Mouse (Mus musculus): ENCODE measurements around the gene Timm8b. TPM values are rescaled to one million over a fixed set of nuclear protein-coding genes. Genes with fewer than 3 reads are reported as not detected.
"Not testable (repeated sequence)": the region's sequence is repeated elsewhere in the genome, so short reads cannot be mapped to it uniquely, and the experiment has no call there.

Gene Timm8b
- polyA plus RNA-seq, 2 experiments from 2014 or later = 82.9 to 101 TPM

GRCm38 (mm10) chr9:50602055-50602845 lies 1.5 kb upstream of the Timm8b start:
- ATAC-seq = no peak

GRCm38 (mm10) chr9:50603998-50604324 lies 251 bp downstream of the Timm8b start:
- ATAC-seq = peak; percentile 58

DNA sequence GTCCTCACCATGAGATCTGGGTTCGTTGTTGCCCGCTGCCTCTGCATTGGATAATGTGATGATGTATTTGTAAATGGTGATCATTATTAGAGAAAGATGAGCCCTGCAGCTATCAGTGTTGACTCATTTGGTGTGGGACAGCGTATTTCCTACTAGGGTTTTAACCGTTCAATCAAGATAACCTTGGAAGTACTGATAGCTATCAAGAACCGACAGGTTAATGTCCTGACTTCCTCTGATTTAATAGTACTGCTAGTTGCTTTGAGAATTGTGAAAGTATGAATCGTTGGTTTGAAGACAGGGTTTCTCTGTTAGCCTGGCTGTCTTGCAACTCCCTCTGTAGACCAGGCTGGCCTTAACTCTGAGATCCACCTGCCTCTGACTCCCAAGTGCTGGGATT lies 628 bp downstream of the Timm8b start:
- peak; percentile 13 for ATAC-seq

DNA sequence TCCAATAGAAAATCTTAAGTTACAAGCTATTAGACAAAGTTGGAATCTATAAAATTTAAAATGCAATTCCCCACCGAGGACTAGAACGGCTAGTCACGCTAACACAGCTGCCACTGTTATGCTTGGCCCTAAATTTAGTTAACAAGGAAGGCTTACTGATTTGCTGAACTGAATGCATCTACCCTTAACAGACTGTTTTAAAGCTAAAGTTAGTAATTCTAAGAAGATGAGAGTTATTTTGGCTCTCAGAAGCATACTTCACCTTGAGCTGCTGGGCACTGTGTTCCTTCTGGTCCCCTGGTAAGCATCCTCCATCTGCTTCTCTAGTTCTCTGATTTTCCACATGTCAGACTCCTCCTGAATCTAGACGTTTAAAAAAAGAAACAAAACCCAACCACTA lies 8.4 kb downstream of the Timm8b start:
- no peak for ATAC-seq

GRCm38 (mm10) chr9:50616161-50616560 lies 12.5 kb downstream of the Timm8b start:
- no peak for ATAC-seq

GRCm38 (mm10) chr9:50616766-50617603 lies 13.3 kb downstream of the Timm8b start, which contains the start of the genes Pih1d2 and Nkapd1:
TSS of gene Pih1d2 (plus strand) at chr9:50617321.
TSS of gene Nkapd1 (minus strand) at chr9:50617464.
- peak; percentile 86 for ATAC-seq

DNA sequence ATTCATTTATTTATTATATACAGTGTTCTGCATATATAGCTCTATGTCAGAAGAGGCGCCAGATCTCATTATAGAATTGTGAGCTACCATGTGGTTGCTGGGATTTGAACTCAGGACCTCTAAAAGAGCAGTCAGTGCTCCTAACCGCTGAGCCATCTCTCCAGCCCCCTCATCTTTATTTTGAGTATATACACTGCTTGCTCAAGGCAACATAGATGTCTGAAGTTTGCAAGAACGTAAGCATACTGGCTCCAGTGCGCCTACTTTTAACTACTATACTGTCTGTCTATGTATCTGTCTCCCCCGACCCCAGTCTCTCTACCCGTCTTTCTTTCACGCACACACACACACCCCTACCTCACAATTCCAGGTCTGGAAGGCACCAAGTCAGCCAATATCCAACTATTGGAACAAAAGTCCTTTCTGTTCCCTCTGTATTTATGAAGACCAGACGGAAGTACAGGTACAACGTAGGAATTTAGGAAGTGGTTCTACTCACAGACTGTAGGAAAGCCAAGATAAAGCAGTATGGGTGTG lies 14.2 kb downstream of the Timm8b start:
- ATAC-seq = no peak

GRCm38 (mm10) chr9:50630903-50631302 lies 27.2 kb downstream of the Timm8b start:
- ATAC-seq = not testable (repeated sequence)

DNA sequence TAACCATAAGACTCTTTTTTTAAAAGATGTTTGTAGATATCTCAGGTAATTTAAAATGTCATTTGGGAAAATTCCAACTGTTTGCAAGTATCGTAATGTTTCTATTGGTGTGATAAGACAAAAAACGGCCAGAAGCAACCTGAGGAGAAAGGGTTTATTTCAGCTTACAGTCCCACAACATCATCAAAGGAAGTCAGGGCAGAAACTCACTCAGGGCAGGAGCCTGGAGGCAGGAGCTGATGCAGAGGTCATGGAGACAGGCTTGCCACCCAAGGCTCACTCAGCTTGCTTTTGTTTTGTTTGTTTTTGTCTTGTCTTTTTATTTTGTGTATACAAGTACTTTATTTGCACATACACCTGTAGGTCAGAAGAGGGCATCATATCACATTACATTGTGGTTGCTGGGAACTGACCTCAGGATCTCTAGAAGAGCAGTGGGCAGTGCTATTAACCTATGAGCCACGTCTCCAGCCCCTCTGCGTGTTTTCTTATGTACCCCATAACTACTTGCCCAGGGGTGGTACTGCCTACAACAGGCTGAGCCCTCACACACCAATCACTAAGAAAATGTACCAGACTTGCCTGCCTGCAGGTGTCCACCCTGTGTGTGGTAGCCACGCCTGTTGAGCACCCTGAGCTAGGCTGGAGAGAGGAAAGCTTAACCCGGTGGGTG lies 28.4 kb downstream of the Timm8b start:
- ATAC-seq = no peak

DNA sequence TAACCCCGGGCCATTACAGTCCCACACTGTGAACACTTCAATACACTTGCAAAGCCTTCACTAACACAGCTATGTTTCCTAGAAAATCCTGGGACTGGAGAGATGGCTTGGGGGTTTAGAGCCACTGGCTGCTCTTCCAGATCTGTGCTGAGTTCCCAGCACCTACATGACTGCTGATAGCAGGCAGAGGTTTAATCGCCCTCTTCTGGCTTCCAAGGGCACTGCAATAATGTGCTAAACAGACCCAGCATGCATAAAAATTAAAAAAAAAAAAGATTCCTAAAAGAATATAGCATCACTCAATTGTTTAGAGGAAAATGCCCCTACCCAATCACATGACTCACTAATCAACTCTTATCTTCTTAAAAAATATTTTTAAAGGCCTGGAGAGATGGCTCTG lies 29.3 kb downstream of the Timm8b start:
- no peak for ATAC-seq

- no peak for ATAC-seq
These were observed 30.6 kb downstream of the Timm8b start for GRCm38 (mm10) chr9:50634270-50634669.

GRCm38 (mm10) chr9:50646826-50647370 lies 43.2 kb downstream of the Timm8b start:
- no peak for ATAC-seq

- ATAC-seq = no peak
These were observed 46.8 kb downstream of the Timm8b start for GRCm38 (mm10) chr9:50650503-50650902.

Other genes starting within 250 kb of the Timm8b start
- under 1 TPM in 1 of 2 experiments, not detected in 1; 0.48 TPM for gene Plet1, start 109.4 kb upstream of the Timm8b start, polyA plus RNA-seq (2017; shearing (Covaris generic))
- gene Pts, start 75.2 kb upstream of the Timm8b start, polyA plus RNA-seq (2017; shearing (Covaris generic)) = 100 to 1,000 TPM; 104 to 120 TPM
- gene Il18, start 49.1 kb upstream of the Timm8b start, polyA plus RNA-seq (2017; shearing (Covaris generic)) = 1 to 10 TPM; 6.1 to 7.4 TPM
- 1 to 10 TPM in 1 of 2 experiments, under 1 TPM in 1; 0.15 to 2.1 TPM for gene Bco2, start 48.7 kb upstream of the Timm8b start, polyA plus RNA-seq (2017; shearing (Covaris generic))
- gene Tex12, start 42.6 kb upstream of the Timm8b start, polyA plus RNA-seq (2017; shearing (Covaris generic)) = not detected
- gene Sdhd, start 98 bp upstream of the Timm8b start, polyA plus RNA-seq (2017; shearing (Covaris generic)) = 100 to 1,000 TPM; 152 to 183 TPM
- under 1 TPM; 0.38 to 0.56 TPM for gene Pih1d2, start 13.4 kb downstream of the Timm8b start, polyA plus RNA-seq (2017; shearing (Covaris generic))
- 10 to 100 TPM; 15.1 to 17.0 TPM for gene Nkapd1, start 13.6 kb downstream of the Timm8b start, polyA plus RNA-seq (2017; shearing (Covaris generic))
- 10 to 100 TPM; 13.4 to 13.6 TPM for gene Dlat, start 55.9 kb downstream of the Timm8b start, polyA plus RNA-seq (2017; shearing (Covaris generic))
- gene Dixdc1, start 135.6 kb downstream of the Timm8b start, polyA plus RNA-seq (2017; shearing (Covaris generic)) = under 1 TPM in 1 of 2 experiments, not detected in 1; 0.19 TPM
- not detected for gene 2310030G06Rik, start 142.6 kb downstream of the Timm8b start, polyA plus RNA-seq (2017; shearing (Covaris generic))
- not detected for gene Cryab, start 147.4 kb downstream of the Timm8b start, polyA plus RNA-seq (2017; shearing (Covaris generic))
- not detected for gene Hspb2, start 148.4 kb downstream of the Timm8b start, polyA plus RNA-seq (2017; shearing (Covaris generic))
- gene Fdxacb1, start 164.3 kb downstream of the Timm8b start, polyA plus RNA-seq (2017; shearing (Covaris generic)) = 10 to 100 TPM in 1 of 2 experiments, 1 to 10 TPM in 1; 6.5 to 17.9 TPM
- gene Alg9, start 171.1 kb downstream of the Timm8b start, polyA plus RNA-seq (2017; shearing (Covaris generic)) = 1 to 10 TPM; 9.2 to 9.9 TPM
- 10 to 100 TPM; 18.2 to 23.2 TPM for gene 1110032A03Rik, start 171.6 kb downstream of the Timm8b start, polyA plus RNA-seq (2017; shearing (Covaris generic))
- gene Ppp2r1b, start 241.4 kb downstream of the Timm8b start, polyA plus RNA-seq (2017; shearing (Covaris generic)) = 10 to 100 TPM; 58.6 to 79.7 TPM